Mouse (Mus musculus): ENCODE measurements at regions not wholly inside any gene's neighbourhood (a gene's known extent, or its start where the extent isn't known, plus 50 kb on each side); places are given as distances from the start of the nearest gene placed in this dataset.

DNA sequence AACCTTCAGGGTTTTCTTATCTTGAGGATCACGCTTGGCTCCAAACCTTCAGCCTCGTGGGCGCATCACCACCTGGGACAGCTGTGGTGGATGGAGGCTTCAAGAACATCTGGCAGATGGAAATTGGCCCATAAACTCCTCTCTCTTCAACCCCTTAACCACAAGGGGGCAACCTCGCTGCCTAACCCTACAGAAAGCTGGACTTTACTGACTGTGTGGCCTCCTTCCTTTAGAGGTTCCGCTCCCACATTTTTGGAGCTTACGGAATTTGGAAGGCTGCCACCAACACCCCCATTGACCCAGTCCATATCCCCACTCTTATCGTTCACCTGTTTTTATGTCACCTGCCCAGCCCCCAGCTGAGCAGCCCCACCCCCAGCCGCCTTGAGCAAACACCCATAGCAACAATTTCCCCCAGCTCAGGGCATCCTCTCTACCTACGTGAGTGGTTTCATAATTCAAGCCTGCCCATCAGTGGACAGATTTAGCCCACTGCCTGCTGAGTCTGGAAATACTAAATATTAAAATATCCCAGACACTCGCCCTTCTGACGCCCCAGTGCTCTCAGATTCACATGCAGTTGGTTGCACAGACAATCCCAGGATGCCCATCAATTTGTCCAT lies 167.0 kb upstream of the Slc22a22 start:
- DNase-seq: peak in 1 of 2 experiments; percentile 31

DNA sequence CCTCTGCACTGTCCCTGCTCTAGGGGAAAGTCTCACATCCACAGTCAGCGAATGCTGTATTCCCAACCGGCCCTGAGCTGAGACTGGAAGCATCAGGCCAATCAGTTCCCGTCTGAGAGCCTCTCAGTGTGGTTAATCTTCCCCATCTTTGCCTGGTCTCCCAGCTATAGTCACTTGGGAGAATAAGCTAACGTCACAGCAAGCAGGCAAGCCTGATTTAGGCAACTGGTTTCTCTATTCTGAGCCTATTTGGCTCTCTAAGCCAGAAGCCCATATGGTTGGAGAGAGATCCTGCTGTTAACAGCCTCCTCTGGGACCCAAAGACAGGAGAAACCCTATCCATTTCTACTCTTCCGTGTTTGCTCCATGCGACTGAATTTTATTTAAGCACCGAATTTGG lies 161.7 kb upstream of the Slc22a22 start:
- peak; percentile 64 to 65 for DNase-seq

DNA sequence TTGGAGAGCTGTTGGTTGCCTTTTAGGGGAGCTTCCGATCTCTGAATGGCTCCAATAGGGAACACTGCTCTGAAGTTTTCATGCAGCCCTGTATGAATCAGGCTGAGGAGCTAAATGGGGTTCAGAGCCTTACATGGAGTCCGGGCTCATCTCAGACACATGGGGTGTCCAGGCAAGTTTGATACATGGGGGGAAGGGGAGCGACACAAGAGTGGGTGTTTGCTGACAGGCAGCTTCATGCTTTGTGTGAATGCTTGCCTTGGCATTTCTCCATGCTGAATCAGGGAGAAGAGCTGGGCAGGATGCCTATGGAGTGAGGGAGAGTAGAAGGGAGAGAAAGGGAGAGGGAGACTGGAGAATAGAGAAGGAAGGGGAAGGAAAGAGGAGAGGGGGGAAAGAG lies 155.6 kb upstream of the Slc22a22 start:
- peak; percentile 20 to 35 for DNase-seq

DNA sequence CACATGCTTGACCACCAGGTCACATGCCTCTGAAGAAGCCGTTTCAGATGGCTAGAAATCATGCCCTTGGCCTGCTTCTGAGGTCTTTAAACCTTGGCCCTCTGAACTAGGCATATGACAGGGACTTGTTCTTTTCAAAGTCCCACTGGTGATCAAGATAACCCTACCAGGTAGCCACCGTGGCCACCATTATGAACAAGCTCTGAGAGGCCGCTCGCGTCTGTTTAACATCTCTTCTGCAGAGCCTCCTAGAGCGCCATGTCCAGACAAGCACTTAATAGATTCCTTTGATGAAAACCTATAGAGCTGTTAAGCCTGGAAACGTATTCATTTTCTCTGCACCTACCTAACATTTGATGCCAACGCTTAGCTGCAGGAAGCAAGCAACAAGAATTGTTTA lies 155.1 kb upstream of the Slc22a22 start:
- no peak for DNase-seq

DNA sequence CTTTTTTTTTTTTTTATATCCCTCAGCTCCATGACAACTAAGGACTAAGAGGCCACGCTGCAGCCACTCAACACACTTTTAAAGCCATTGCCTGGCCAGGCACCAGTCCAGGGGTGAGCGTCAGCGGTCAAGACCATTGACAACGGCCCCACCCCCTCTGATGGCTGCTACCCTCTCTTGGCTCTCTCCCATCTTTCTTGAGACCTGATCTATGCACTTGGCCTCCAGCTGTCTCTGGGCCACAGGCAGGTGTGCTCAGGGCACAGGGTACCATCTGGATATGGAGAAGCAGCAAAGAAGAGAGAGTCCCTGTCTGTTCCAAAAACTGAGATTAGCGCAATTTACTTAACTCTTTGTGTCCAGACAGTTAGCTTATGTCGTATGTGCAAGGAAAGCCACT lies 141.0 kb upstream of the Slc22a22 start:
- peak in 1 of 2 experiments; percentile 30 for DNase-seq

DNA sequence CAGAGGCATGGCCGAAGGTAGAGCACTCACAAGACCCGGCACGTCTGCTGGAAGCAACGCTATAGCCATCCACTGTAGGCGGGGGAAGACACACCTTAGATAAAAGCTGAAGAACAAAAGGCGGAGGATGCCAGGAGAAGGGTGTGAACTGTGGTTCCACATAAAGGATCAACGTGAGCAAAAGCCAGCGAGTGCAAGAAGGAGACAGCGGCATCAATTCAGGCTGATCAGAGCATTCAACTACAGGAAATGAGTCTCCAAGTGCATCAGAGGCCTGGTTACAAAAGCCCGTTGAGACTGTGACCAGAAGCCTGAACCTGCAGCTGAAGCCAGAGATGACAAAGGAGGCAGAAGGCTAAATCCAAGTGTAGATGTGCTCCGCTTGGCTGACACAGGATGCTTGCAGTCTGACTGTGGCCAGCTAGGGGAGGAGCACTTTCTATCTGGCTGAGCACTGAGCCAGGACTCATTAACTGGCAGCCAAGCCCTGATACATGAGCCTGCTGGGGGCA lies 139.5 kb upstream of the Slc22a22 start:
- DNase-seq: peak; percentile 58 to 63

DNA sequence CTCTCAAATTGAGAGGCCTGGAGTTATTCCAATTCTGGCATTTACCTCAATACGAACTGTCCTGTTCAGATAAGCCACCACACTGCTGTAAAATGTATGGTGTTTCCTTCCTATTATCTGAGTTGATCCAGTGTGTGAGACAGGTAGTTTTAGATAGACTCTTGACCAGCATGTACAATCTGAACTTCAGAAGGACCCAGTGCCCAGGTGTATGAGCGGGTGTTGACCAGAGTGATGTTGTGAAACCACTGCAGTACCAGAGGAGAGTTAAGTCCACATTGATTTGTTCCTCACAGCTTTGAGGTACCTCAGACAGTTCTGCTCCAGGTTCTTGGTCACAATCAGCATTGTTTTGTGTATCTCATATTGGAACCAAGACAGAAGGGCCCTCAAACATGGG lies 132.6 kb upstream of the Slc22a22 start:
- no peak for DNase-seq

DNA sequence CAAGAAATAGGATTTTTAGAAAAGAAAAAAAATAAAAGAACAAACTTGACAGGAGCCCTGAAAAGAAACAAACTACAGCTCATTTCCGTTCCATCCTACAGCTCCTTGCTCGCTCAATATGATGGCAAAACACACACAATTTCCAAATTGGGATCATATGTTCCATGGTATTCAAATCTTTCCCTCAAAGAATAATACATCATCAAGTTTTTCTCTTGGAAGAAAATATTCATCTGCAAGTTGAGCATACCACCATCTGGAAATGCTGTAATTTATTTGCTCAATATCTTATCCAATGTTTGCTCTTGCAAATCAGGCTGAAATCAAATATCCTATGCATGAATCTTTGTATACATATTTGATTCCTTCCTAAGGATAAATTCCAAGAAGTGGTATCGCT lies 131.1 kb upstream of the Slc22a22 start:
- DNase-seq: no peak

DNA sequence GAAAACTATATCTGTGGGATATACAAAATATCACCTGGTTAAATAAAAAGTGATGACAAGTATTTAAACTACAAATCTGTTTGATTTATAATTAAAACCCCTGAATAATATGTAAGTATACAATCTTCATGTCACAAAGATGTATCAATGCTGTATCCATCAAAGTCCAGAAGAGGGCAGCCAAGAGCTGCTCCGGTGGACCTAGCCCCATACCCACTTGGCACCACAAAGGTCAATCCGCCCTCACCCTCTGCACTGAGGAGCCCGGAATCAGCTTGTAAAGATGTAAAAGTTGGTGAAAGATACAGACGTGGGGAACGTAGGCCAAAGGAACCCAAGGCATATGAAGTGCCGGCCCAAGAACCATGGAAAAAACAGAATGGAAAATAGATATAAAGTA lies 123.1 kb upstream of the Slc22a22 start:
- DNase-seq: peak; percentile 73 to 81

DNA sequence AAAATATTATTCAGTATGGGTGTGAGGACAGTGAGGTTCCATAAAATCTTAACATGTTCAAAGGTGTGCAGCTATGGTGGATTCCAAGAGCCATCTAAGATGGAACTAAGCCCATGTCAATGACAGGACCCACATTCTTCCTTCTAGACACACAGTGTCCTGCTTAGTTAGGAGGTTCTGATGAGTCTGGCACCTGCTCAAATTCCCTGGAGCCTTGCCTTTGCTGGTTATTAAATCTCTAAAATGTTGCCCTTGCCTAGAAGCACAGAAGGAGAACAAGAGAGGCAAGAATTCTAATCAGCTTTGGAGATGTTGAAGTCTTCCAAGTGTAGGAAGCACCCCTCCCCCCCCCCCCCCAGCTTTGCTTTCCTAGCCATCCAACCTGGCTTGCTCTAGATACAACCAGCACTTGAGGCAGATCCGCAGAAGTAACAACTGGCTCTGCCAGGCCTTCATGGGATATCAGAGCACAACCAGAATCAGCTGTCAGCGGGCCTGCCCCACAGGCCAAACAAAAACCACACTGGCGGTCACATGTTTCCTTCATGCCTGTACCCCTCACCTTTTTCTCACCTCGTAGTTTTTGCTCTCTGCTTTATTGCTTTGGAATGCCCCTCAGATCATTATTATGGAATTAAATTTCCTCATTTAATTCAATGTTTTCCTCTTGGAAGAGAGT lies 116.0 kb upstream of the Slc22a22 start:
- DNase-seq: peak; percentile 37 to 56

DNA sequence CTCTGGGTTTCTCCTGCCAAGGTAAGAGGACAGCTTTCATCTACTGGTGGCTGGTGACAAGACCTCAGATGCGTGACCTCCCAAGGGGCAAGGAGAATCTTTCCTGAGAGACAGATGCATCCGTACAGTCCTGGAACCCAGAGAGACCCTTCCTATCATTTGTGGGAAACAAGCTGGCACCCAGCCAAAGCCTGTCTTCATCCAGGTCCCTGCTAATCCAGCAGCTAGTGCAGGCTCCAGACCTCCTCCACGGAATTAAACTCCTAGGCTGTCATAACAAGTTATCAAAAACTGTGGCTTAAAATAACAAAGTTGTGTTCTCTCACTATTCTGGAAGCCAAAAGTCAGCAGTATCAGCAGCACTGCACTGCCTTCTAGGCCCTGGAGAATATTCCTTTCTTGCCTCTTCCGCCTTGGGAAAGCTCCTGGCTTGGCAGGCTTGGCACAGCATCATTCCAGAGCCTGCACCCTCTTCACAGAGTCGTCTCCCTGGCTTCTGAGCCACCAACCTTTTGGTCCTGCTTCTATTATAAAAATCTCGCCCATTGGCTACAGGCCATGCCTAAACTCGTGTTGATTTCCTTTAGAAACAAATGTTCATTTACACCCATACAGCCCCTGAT lies 113.3 kb upstream of the Slc22a22 start:
- DNase-seq: peak; percentile 66 to 67

DNA sequence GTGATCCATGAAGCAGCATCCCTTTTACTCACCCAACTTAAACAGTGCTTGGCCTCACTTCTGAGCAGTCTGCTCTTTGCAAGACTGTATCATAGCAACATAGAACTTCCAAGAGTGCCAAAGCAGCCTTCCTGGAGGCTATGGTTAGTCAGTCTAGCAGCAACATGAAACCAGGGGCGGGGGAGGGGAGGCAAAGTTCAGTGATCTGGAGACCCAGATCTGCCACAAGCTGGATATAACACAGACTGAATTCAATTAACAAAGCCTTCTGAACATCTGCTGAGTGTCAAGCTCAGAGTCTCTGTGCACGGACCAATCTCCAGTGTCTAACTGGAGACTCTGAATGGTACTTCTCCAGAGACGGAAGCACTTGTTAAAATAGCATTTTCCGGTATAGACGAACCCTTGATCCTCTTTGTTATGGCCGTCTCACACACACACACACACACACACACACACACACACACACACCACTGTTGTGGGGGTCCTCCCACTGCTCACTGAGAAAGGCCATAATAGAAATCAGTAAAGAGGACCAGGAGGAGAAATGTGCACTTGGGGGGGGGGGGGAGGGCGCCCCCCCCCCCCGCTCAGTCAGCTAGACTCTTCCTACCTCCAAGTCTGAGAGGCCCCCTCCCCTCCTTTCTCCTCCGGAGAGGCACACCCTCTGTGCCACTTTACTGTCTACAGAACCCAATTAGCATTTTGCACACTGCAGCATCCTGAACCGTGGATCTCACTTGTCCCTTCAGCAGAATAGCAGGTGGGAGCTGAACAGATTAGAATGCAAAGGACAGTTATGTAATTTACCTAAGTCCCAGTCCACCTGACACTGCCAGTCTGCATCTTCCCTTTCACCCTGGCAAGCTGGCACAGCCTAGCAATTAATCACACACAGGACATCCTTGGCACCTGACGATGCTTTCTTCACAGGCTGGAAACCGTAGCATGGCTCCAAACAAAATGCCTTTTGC lies 112.3 kb upstream of the Slc22a22 start:
- peak; percentile 78 to 80 for DNase-seq

DNA sequence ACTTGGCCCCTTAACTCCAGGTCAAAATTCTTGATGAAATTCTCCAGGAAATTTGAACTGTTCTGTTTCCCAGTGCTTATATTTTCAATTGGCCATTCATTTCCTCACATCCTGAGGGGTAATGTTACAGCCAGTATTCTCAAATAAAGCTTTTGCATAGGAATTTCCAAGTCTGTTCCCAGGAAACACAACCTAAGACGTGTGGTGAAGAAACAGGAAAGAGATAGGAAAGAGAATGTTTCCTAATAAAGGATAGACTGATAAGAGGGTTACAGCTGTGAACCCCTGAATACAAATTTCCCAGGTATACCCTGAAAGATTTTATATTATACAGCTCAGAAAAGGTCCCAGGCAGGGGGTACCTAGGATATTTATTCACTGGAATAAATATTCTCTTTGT lies 108.0 kb upstream of the Slc22a22 start:
- DNase-seq: no peak

DNA sequence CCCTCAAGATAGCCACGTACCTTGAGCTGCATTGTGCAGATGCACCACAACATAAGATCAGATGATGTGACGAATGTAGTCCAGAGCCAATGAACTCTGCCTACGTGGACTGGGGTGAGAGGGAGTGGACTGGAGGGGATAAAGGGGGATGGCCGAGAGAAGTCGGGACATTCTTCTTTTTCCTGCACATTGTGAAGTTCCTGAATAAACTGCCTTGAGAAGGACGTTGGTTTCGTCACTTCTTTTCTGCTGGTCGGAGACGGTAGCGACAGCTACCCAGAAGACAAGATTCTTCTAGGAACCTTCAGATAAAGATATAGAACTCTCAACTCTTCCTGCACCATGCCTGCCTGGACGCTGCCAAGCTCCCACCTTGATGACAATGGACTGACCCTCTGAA lies 107.1 kb upstream of the Slc22a22 start:
- no peak for DNase-seq

DNA sequence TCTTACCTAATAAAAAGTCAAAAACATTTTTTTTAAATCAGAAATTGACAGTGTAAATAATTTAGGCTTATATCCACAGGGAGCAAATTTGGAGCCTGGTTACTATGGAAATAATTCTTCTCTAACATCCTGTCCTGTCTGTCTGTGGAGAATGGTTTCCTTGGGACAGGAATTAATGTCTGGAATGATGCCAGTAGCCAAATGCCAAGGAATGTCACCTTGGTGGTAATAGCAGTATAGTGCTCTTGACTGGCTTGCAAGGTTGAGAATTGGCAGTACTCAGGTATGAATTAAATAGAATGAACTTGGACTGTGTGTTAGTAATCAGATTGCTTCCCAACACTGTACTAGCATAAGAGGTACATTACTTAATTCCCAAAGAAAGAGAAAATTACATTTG lies 103.8 kb upstream of the Slc22a22 start:
- peak in 1 of 2 experiments; percentile 53 for DNase-seq

DNA sequence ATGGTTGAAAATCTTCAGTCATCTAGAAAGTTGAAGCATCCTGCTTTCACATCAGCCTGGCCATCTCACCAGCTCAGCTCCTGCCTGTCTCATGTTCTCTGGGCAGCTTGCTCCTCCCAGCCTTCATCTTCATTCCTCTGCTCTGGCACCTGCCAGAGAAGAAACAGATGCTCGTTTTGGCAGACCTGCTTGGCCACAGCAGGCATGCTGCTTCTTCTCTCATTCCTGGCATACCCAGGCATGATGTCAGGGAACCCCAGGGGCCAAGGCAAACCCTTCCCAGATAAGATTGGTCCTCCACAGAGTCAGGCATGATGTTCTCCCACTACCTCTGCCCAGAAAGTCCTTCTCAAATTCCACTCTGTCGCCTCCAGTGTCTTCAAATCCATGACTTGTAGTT lies 101.4 kb upstream of the Slc22a22 start:
- DNase-seq: peak; percentile 93

DNA sequence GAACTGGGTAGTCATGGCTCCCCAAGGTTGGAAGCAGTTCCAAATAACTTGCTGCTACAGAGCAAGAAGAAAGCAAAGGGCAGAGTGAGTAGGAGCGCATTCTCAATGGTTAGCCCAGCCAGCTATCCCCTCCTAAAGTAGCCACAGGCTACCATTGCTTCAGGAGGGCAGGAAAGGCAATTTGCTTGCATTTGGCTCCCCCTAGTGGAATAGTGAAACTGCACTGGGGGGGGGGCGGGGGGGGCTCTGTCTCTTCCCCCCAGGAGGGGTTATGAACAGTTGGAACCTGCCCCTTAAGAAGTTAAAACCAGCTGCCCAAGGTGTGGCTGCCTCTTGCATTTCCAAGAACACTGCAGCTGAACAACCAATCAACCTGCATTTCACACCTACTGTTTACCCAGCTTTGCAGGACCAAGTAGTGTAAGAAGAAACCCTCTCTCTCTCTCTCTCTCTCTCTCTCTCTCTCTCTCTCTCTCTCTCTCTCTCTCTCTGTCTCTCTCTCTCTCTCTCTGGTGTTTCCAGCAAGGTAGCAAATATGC lies 96.7 kb upstream of the Slc22a22 start:
- no peak for DNase-seq

DNA sequence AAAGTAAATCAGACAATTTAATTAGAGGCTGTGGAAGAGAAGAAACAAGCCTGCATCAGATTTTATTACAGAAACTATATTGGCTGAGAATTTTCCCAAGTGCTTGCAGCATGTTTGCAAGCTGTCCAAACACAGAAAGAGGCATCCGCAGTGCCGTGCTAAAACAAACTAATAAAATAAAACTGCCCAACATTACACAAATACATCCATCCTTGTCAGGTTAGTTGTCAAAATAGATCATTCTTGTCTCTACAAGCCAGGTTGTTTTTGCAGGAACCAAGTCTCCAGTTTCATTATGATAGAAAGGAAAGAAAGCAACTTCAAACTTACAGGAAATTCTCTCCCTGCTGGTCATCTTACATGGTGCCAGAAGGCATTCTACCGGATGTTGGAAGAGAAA lies 95.0 kb upstream of the Slc22a22 start:
- DNase-seq: no peak

DNA sequence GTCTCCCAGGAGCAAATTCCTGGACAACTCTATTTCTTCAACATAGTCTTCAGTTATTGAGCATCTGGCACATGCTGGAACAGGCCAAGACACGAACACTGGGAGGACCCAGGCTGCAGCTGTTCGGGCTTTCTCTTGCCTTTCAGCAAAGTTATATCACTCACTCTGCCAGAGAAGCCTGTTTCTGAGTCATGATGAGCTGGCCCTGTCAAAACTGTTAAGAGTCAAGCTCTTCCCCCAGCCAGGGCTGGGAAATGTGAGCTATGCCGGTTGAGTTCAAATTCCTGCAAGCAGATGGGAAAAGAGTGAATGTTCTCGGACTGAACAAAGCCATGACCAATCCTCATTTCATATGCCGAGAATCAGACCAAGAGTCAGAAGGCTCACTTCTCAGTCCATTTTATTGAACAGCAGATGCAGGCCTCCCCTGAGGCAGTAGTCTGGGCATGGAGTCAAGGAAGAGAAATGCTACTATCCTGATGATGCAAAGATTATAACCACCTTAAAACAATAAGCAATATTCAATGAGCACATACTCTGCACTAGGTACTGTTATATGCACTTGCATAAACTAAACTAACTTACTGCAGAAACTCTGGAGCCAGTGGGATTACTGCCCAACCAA lies 90.7 kb upstream of the Slc22a22 start:
- DNase-seq: no peak

DNA sequence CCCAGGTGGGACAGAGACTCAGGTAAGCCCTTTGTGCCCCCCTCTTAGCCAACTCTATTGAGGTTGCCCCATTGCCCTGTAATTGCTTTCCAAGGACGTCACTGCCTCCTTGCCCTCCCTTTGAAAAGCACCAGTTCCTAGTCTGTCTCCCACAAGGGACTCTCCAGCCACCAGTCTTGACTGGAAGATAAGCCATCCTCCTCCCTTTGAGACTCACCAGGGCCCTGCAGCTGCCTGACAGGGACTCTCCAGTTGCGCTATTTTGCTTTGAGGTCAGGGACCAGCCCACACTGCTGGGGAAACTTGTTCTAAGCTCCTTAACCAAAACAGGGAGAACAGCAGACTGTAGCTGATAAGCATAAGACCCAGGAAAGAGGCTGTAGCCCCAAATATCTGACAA lies 69.7 kb upstream of the Slc22a22 start:
- DNase-seq: no peak

DNA sequence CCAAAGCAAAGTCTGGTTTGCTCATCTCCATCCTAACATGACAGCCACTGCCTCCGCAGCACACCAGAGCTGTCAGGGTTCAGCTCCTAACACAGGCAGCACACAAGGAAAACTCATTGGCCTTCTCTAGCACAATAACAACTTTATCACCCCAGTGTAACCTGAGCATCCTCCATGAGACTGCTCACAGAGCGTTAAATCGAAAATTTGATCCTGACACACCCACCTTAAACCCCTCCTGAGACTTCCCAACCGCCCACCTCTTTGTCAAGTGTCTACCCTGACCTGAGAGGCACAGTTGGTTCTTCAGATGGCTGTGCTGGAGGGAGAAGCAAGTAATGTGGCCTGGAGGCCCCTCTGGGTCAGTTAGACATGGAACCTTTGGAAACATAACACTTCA lies 67.7 kb upstream of the Slc22a22 start:
- no peak for DNase-seq

DNA sequence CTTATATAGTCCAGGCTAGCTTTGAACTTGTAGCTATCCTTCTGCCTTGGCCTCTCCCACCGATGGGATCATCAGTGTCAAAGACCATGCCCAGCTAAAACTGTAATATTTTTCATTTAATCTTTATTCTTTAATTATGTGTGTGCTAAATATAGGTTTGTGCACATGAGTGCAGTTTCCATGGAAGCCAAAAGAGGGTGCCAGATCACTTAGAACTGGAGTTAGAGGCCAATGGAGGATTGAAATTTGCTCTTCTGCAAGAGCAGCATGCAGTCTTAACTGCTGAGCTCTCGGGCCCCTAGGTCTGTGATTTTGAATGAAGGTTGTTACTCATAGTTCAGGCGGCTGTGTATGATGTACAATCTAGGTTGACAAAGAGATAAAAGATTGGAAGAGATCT lies 66.6 kb upstream of the Slc22a22 start:
- peak; percentile 11 to 52 for DNase-seq

Measured in cerebellum, postnatal 25 days (tissue).